Mouse (Mus musculus) bone marrow macrophage, adult 2 months (primary cell): ENCODE results near the gene Neurl3. TPM values are rescaled to one million over a fixed set of nuclear protein-coding genes. Genes with fewer than 3 reads are reported as not detected.

Source experiments
- H3K27ac ChIP-seq: 2 replicates; pipeline ENCODE4 v1.5.1; 2012; ENCODE audit warnings: low read depth, low read length; ENCODE audit not compliant: insufficient read depth
- H3K4me1 ChIP-seq: 2 replicates; pipeline ENCODE4 v1.6.1; 2012; ENCODE audit warnings: low read length; ENCODE audit not compliant: control insufficient read depth, insufficient read depth
- H3K4me3 ChIP-seq: 2 replicates; pipeline ENCODE4 v1.5.1; 2012; ENCODE audit warnings: mild to moderate bottlenecking, low read length, moderate library complexity; ENCODE audit not compliant: insufficient read depth
- CTCF ChIP-seq: IDR thresholded peaks from 2 replicates; pipeline ENCODE4 v1.5.1; 2012; ENCODE audit warnings: low read depth, mild to moderate bottlenecking, low read length, moderate library complexity
- POLR2A ChIP-seq: IDR thresholded peaks from 2 replicates; pipeline ENCODE4 v1.6.1; 2012; ENCODE audit warnings: mild to moderate bottlenecking, low read depth, low read length, borderline replicate concordance
- polyA plus RNA-seq: library from polyadenylated mRNA; stranded (reverse); fragments of >200 nt; gene quantifications from 2 replicates; pipeline ENCODE4 v1.2.4, GENCODE M21; 2012; ENCODE audit not compliant: missing spikeins, insufficient read depth, insufficient read length

Neurl3 gene
- polyA plus RNA-seq, 1 experiment: 181 TPM

GRCm38 (mm10) chr1:36307495-36308280 lies 33.2 kb upstream of the Neurl3 start, which contains the start of gene Arid5a:
Gene Arid5a, plus strand, starts transcription at chr1:36307733.
- peak within 1 kb of the TSS; percentile 73 for H3K27ac ChIP-seq
- TF ChIP-seq POLR2A (peak; percentile 100), CTCF (no peak)
- H3K4me3 ChIP-seq: peak within 1 kb of the TSS; percentile 82
- peaks cover 23% of the 10 kb centered on the region for H3K4me1 ChIP-seq

GRCm38 (mm10) chr1:36307121-36307494 lies 32.6 kb upstream of the Neurl3 start:
- Histone ChIP-seq H3K4me3 (0 out of 2 replicates have a peak overlapping the region, but pooled peaks have one; percentile 1), H3K27ac (no peak overlapping the region), H3K4me1 (peaks cover 23% of the 10 kb centered on the region)
- TF ChIP-seq POLR2A (no peak), CTCF (no peak)

- Histone ChIP-seq H3K4me3 (no peak overlapping the region), H3K27ac (no peak overlapping the region), H3K4me1 (peaks cover 23% of the 10 kb centered on the region)
- TF ChIP-seq CTCF (no peak), POLR2A (no peak)
Observed at GRCm38 (mm10) chr1:36306120-36306519, 31.6 kb upstream of the Neurl3 start.

GRCm38 (mm10) chr1:36304764-36305163 lies 30.3 kb upstream of the Neurl3 start:
- Histone ChIP-seq H3K4me3 (no peak overlapping the region), H3K27ac (no peak overlapping the region), H3K4me1 (peaks cover 22% of the 10 kb centered on the region)
- TF ChIP-seq CTCF: no peak
- TF ChIP-seq POLR2A: no peak

GRCm38 (mm10) chr1:36303381-36304320 lies 29.2 kb upstream of the Neurl3 start:
- H3K27ac ChIP-seq: no peak overlapping the region

GRCm38 (mm10) chr1:36302957-36303356 lies 28.5 kb upstream of the Neurl3 start:
- H3K4me1 ChIP-seq: peaks cover 10% of the 10 kb centered on the region
- H3K27ac ChIP-seq: no peak overlapping the region
- no peak for TF ChIP-seq CTCF
- TF ChIP-seq POLR2A: no peak
- H3K4me3 ChIP-seq: peak overlapping the region; percentile 41

More at GRCm38 (mm10) chr1:36303381-36304320, 29.2 kb upstream of the Neurl3 start:
- Histone ChIP-seq H3K4me1 (peaks cover 13% of the 10 kb centered on the region), H3K4me3 (peak overlapping the region; percentile 41)
- TF ChIP-seq POLR2A (no peak), CTCF (no peak)

GRCm38 (mm10) chr1:36302273-36302672 lies 27.8 kb upstream of the Neurl3 start:
- no peak overlapping the region for H3K4me3 ChIP-seq
- TF ChIP-seq CTCF: no peak
- no peak for TF ChIP-seq POLR2A
- H3K4me1 ChIP-seq: peaks cover 9% of the 10 kb centered on the region
- H3K27ac ChIP-seq: no peak overlapping the region

- H3K27ac ChIP-seq: no peak overlapping the region
- no peak overlapping the region for H3K4me3 ChIP-seq
- TF ChIP-seq CTCF (no peak), POLR2A (no peak)
- peaks cover 15% of the 10 kb centered on the region for H3K4me1 ChIP-seq
Observed at GRCm38 (mm10) chr1:36300486-36300885, 26.0 kb upstream of the Neurl3 start.

GRCm38 (mm10) chr1:36299676-36300075 lies 25.2 kb upstream of the Neurl3 start:
- no peak overlapping the region for H3K27ac ChIP-seq
- H3K4me3 ChIP-seq: no peak overlapping the region
- H3K4me1 ChIP-seq: peaks cover 15% of the 10 kb centered on the region
- TF ChIP-seq POLR2A (no peak), CTCF (no peak)

GRCm38 (mm10) chr1:36299126-36299525 lies 24.6 kb upstream of the Neurl3 start:
- peaks cover 15% of the 10 kb centered on the region for H3K4me1 ChIP-seq

More at GRCm38 (mm10) chr1:36299126-36299525, 24.6 kb upstream of the Neurl3 start:
- no peak overlapping the region for H3K4me3 ChIP-seq
- no peak overlapping the region for H3K27ac ChIP-seq
- TF ChIP-seq CTCF (no peak), POLR2A (no peak)
